15 mouse cellular contexts compared by ENCODE assay signal in the genomic region with DNA sequence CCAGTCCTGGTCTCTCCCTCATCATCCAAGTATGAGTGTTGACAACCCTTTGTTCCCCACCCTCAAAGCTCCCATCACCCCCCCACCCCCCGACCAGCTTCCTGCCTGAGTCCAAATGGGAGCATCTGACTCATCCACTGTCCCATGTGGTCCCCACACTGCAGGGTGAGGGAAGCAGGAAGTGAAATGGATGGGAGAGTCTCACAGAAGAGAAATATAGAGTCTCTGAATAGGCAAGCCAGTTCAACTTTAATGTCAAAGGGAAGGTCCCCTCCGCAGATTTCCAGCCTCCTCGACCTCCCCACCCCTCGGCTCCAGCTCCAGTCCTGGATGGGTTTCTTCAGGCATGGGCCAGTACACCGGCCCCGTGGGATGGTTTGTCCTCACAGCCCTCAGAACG.
"Had no signal": no experiment of that assay in that cellular context is flagged by ENCODE, and none has a peak within 500 bp of the region (broad histone marks: within the 10 kb centered on the region; RNA-seq: fewer than 3 reads in every experiment).

No protein-coding gene starts in this region.

- DNase-seq: heart, postnatal 10 days; heart, postnatal 14 days; heart, postnatal 4 days; kidney, adult 11 months; kidney, adult 18-20 months; kidney, adult 2 months; kidney, adult 8-10 months; kidney, adult 9 months; kidney, postnatal 10 days; kidney, postnatal 14 days; kidney, postnatal 25 days; kidney, postnatal 36 days; kidney, postnatal 4 days; layer of hippocampus, adult 9-11 months; layer of hippocampus, postnatal 36 days had no signal
